Mouse (Mus musculus): Measurements from ENCODE around the gene Srp72.

GRCm38 (mm10) chr5:76954271-76954900, 20.1 kb upstream of the Srp72 start:
- TF ChIP-seq ZC3H11A (IDR thresholded peaks at IDR 0.05; ENCODE audit: low read depth, low read length) (no peak), HCFC1 (IDR thresholded peaks at IDR 0.05; ENCODE audit: low read depth, low read length) (no peak), EP300 (IDR thresholded peaks at IDR 0.05; ENCODE audit: low read length) (no peak), KAT2A (IDR thresholded peaks at IDR 0.05; ENCODE audit: insufficient replicate concordance, low read length) (no peak), MYC (IDR thresholded peaks at IDR 0.05; ENCODE audit: low read depth, low read length) (no peak), TCF12 (IDR thresholded peaks at IDR 0.05; ENCODE audit: low read depth, low read length) (no peak), POLR2A (IDR thresholded peaks at IDR 0.05; ENCODE audit: low read depth, low read length) (no peak), CTCF (conservative IDR thresholded peaks at IDR 0.05 in 1 of 2, IDR thresholded peaks at IDR 0.05 in 1 of 2; ENCODE audit: low read depth in 2 of 2, low read length in 2 of 2) (no peak), CHD1 (IDR thresholded peaks at IDR 0.05; ENCODE audit: low read depth, low read length) (no peak), CHD2 (IDR thresholded peaks at IDR 0.05; ENCODE audit: low read length) (no peak)
